Mouse (Mus musculus) mesoderm, embryonic 11.5 days (tissue): Measurements from ENCODE around the gene Pfas.
"Not testable (repeated sequence)": the region's sequence is repeated elsewhere in the genome, so short reads cannot be mapped to it uniquely, and the experiment has no call there.

ENCODE experiments used
- DNase-seq: peaks from one replicate; pipeline ENCODE4 v3.0.0-alpha.2; 2012; ENCODE audit warnings: low read depth, low spot score

Pfas gene

GRCm38 (mm10) chr11:68970232-68970631 lies 38.0 kb downstream of the Pfas start:
- DNase-seq = no peak

- DNase-seq = no peak
These were observed 39.5 kb downstream of the Pfas start for GRCm38 (mm10) chr11:68968752-68969151.

- peak; percentile 91 for DNase-seq
These were observed 40.6 kb downstream of the Pfas start, which contains the start of gene Slc25a35 for GRCm38 (mm10) chr11:68967337-68968282. Gene Slc25a35, plus strand, starts transcription at chr11:68968131.

GRCm38 (mm10) chr11:68966554-68966953 lies 41.7 kb downstream of the Pfas start:
- DNase-seq = no peak

GRCm38 (mm10) chr11:68965845-68966244 lies 42.4 kb downstream of the Pfas start:
- peak; percentile 68 for DNase-seq

GRCm38 (mm10) chr11:68965050-68965449 lies 43.2 kb downstream of the Pfas start:
- no peak for DNase-seq

- DNase-seq = no peak
These were observed 44.9 kb downstream of the Pfas start for GRCm38 (mm10) chr11:68963405-68963804.

- not testable (repeated sequence) for DNase-seq
These were observed 46.1 kb downstream of the Pfas start for GRCm38 (mm10) chr11:68962159-68962558.

GRCm38 (mm10) chr11:68961596-68961995 lies 46.7 kb downstream of the Pfas start:
- DNase-seq = no peak

- DNase-seq = no peak
These were observed 50.3 kb downstream of the Pfas start for GRCm38 (mm10) chr11:68957971-68958370.

GRCm38 (mm10) chr11:68957308-68957707 lies 51.0 kb downstream of the Pfas start, which contains the start of gene Arhgef15:
Gene Arhgef15, minus strand, starts transcription at chr11:68957480.
- DNase-seq = no peak

- DNase-seq = no peak
These were observed 51.6 kb downstream of the Pfas start for GRCm38 (mm10) chr11:68956697-68957096.

- no peak for DNase-seq
These were observed 52.2 kb downstream of the Pfas start for GRCm38 (mm10) chr11:68956107-68956506.

- no peak for DNase-seq
These were observed 52.8 kb downstream of the Pfas start for GRCm38 (mm10) chr11:68955473-68955872.

- no peak for DNase-seq
These were observed 53.9 kb downstream of the Pfas start for GRCm38 (mm10) chr11:68954408-68954807.

GRCm38 (mm10) chr11:68953903-68954302 lies 54.4 kb downstream of the Pfas start:
- no peak for DNase-seq

GRCm38 (mm10) chr11:68947542-68947993 lies 60.7 kb downstream of the Pfas start:
- no peak for DNase-seq

GRCm38 (mm10) chr11:68946806-68947440 lies 61.3 kb downstream of the Pfas start:
- no peak for DNase-seq

- DNase-seq = no peak
These were observed 62.3 kb downstream of the Pfas start for GRCm38 (mm10) chr11:68946001-68946400.

GRCm38 (mm10) chr11:68945245-68945644 lies 63.0 kb downstream of the Pfas start:
- DNase-seq = no peak

- DNase-seq = no peak
These were observed 65.5 kb downstream of the Pfas start for GRCm38 (mm10) chr11:68942731-68943130.

GRCm38 (mm10) chr11:68940516-68940915 lies 67.7 kb downstream of the Pfas start:
- no peak for DNase-seq
